In the genomic region with DNA sequence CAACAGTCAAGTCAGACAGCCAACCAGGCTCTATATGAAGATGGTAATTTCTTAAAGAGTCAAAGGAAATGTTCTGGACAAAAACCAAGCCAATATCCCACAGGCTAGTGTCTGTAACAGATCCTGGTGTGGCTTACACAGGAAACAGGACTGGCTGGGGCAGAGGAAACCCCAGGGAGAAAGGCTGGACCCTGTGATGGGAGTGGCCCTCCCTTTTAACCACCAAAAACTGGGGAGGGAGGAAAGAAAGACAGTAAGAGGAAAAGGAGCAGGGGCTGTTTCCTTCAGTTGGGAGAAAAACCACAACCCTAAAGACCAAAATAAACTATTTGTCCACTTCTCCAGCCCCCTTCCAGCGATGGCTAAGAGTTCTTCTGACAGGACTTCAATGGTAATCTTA, we compare ENCODE assay signal across 8 mouse cellular contexts. TPM values are rescaled to one million over a fixed set of nuclear protein-coding genes. Genes with fewer than 3 reads are reported as not detected.
DNase-seq lines count a peak whose midpoint lies in the region; ATAC-seq and TF ChIP-seq lines count a peak whose summit lies in the region.

No protein-coding gene starts in this region.

- H3K27ac ChIP-seq in kidney, postnatal 0 days: 0 out of 2 replicates have a peak overlapping the region, but pooled peaks have one; percentile 82
- peak overlapping the region; percentile 92 for H3K27ac ChIP-seq in embryonic facial prominence, embryonic 12.5 days
- H3K27ac ChIP-seq in hindbrain, embryonic 16.5 days (ENCODE audit: low read depth, low read length): peak overlapping the region; percentile 85

- DNase-seq in kidney, postnatal 0 days (ENCODE audit: low spot score): no peak
- DNase-seq in kidney, postnatal 25 days: no peak
- DNase-seq in urinary bladder, postnatal 36 days (ENCODE audit: low spot score in 2 of 2): no peak
- DNase-seq in spleen, adult 18-20 months: no peak
- DNase-seq in frontal cortex, postnatal 25 days (ENCODE audit: low spot score in 2 of 2): no peak

- no peak overlapping the region for H3ac ChIP-seq in myocyte (ENCODE audit: control insufficient read depth, insufficient read length)

- H3K4me2 ChIP-seq in kidney, postnatal 0 days (ENCODE audit: low read length): no peak overlapping the region
- H3K4me2 ChIP-seq in embryonic facial prominence, embryonic 12.5 days (replicated peaks): peak overlapping the region; percentile 36; the same call in 1 of the 2 replicates
- H3K4me2 ChIP-seq in hindbrain, embryonic 16.5 days (ENCODE audit: low read length): no peak overlapping the region; the same call in 1 of the 2 replicates
- peak overlapping the region; percentile 85 for H3K4me2 ChIP-seq in myocyte (ENCODE audit: low read depth)

- no peak for ATAC-seq in kidney, postnatal 0 days (replicated peaks; ENCODE audit: low FRiP score, low read depth)
- ATAC-seq in embryonic facial prominence, embryonic 12.5 days (ENCODE audit: insufficient number of reproducible peaks, insufficient read depth, low FRiP score, low TSS enrichment): no peak
- ATAC-seq in hindbrain, embryonic 16.5 days: no peak

- WGBS in kidney, postnatal 0 days: 54% methylated on average over 1 of the region's 1 CpGs
- WGBS in embryonic facial prominence, embryonic 12.5 days: 53% methylated on average over 1 of the region's 1 CpGs
- 69% methylated on average over 1 of the region's 1 CpGs for WGBS in hindbrain, embryonic 16.5 days

- TF ChIP-seq POLR2A in myocyte (IDR thresholded peaks at IDR 0.05; ENCODE audit: insufficient read length, low read depth): peak; percentile 17

- H3K27me3 ChIP-seq in kidney, postnatal 0 days (ENCODE audit: insufficient read depth, low read length): no peaks in the 10 kb centered on the region
- H3K27me3 ChIP-seq in embryonic facial prominence, embryonic 12.5 days: no peaks in the 10 kb centered on the region
- no peaks in the 10 kb centered on the region for H3K27me3 ChIP-seq in hindbrain, embryonic 16.5 days (replicated peaks; ENCODE audit: control insufficient read depth, insufficient read depth, low read length)
- H3K27me3 ChIP-seq in myocyte (ENCODE audit: control insufficient read depth, insufficient read depth, insufficient read length): no peaks in the 10 kb centered on the region

- peaks cover 69% of the 10 kb centered on the region for H3K4me1 ChIP-seq in kidney, postnatal 0 days (replicated peaks; ENCODE audit: insufficient read depth, low read length)
- peaks cover 85% of the 10 kb centered on the region for H3K4me1 ChIP-seq in embryonic facial prominence, embryonic 12.5 days
- peaks cover 52% of the 10 kb centered on the region for H3K4me1 ChIP-seq in hindbrain, embryonic 16.5 days (ENCODE audit: control insufficient read depth, insufficient read depth, low read depth, low read length)

- H3K79me2 ChIP-seq in myocyte (ENCODE audit: control insufficient read depth, insufficient read depth): peaks cover 84% of the 10 kb centered on the region

- TF ChIP-seq CTCF in kidney, postnatal 0 days (IDR thresholded peaks at IDR 0.05; ENCODE audit: low read depth): no peak

- H3K36me3 ChIP-seq in kidney, postnatal 0 days (ENCODE audit: insufficient read depth, low read length): no peaks in the 10 kb centered on the region
- no peaks in the 10 kb centered on the region for H3K36me3 ChIP-seq in embryonic facial prominence, embryonic 12.5 days
- H3K36me3 ChIP-seq in hindbrain, embryonic 16.5 days (ENCODE audit: control insufficient read depth, insufficient read depth, low read length): no peaks in the 10 kb centered on the region
- no peaks in the 10 kb centered on the region for H3K36me3 ChIP-seq in myocyte (ENCODE audit: control insufficient read depth, insufficient read depth)

- no peaks in the 10 kb centered on the region for H3K9me3 ChIP-seq in kidney, postnatal 0 days (replicated peaks; ENCODE audit: low read length)
- no peaks in the 10 kb centered on the region for H3K9me3 ChIP-seq in embryonic facial prominence, embryonic 12.5 days
- H3K9me3 ChIP-seq in hindbrain, embryonic 16.5 days (ENCODE audit: control insufficient read depth, low read length): no peaks in the 10 kb centered on the region

- H3K4me3 ChIP-seq in kidney, postnatal 0 days (replicated peaks; ENCODE audit: low read depth, low read length): no peak overlapping the region
- no peak overlapping the region for H3K4me3 ChIP-seq in embryonic facial prominence, embryonic 12.5 days
- no peak overlapping the region for H3K4me3 ChIP-seq in hindbrain, embryonic 16.5 days (ENCODE audit: low read length)
- no peak overlapping the region for H3K4me3 ChIP-seq in myocyte

- no peak overlapping the region for H3K9ac ChIP-seq in kidney, postnatal 0 days (ENCODE audit: low read depth, low read length)
- no peak overlapping the region for H3K9ac ChIP-seq in embryonic facial prominence, embryonic 12.5 days
- H3K9ac ChIP-seq in hindbrain, embryonic 16.5 days (ENCODE audit: low read depth, low read length): no peak overlapping the region

TF ChIP-seq in myocyte, 11 proteins besides CTCF, POLR2A, EP300 and RAD21:
- TF ChIP-seq MAX (IDR thresholded peaks at IDR 0.05; ENCODE audit: low read depth) (no peak), TCF3 (IDR thresholded peaks at IDR 0.05; ENCODE audit: insufficient read length, low read depth) (no peak), MYOG (IDR thresholded peaks at IDR 0.05; ENCODE audit: control insufficient read depth in 1 of 3, insufficient read depth in 1 of 3, insufficient read length in 2 of 3, low read depth in 2 of 3) (peak in 1 of 3 experiments; percentile 30), CEBPB (IDR thresholded peaks at IDR 0.05; ENCODE audit: insufficient read depth, poor library complexity, severe bottlenecking) (no peak), REST (IDR thresholded peaks at IDR 0.05; ENCODE audit: insufficient read depth, insufficient read length) (no peak)
TF ChIP-seq in myocyte: peak in this region for 1.

RNA-seq across cellular contexts. Expression of gene Tspan14, which starts 11.5 kb away (rescaled TPM):
- 93.4 and 102 TPM in 2 replicates for polyA plus RNA-seq in kidney, postnatal 0 days (2015; fragmentation: Nextera tagmentation; extraction: Ambion mirVana)
- 87.6 and 89.7 TPM in 2 replicates for polyA plus RNA-seq in embryonic facial prominence, embryonic 12.5 days (2016; fragmentation: Nextera tagmentation; extraction: Ambion mirVana)
- 52.5 and 60.6 TPM in 2 replicates for polyA plus RNA-seq in hindbrain, embryonic 16.5 days (2015; fragmentation: Nextera tagmentation; extraction: Ambion mirVana)
- 90.6 TPM for polyA plus RNA-seq in myocyte (2012; fragmentation: generic; extraction: Trizol)

RNA-seq across cellular contexts. Expression of gene Fam213a, which starts 58.4 kb away (rescaled TPM):
- polyA plus RNA-seq in kidney, postnatal 0 days (2015; fragmentation: Nextera tagmentation; extraction: Ambion mirVana): 80.5 and 94.7 TPM in 2 replicates
- polyA plus RNA-seq in embryonic facial prominence, embryonic 12.5 days (2016; fragmentation: Nextera tagmentation; extraction: Ambion mirVana): 57.1 and 57.7 TPM in 2 replicates
- 110 and 123 TPM in 2 replicates for polyA plus RNA-seq in hindbrain, embryonic 16.5 days (2015; fragmentation: Nextera tagmentation; extraction: Ambion mirVana)
- 1.8 TPM for polyA plus RNA-seq in myocyte (2012; fragmentation: generic; extraction: Trizol)

Comparison
In these comparisons a context has a peak if more than half of its experiments do, and no peak if none do; other contexts are left out.
1. H3K4me2 ChIP-seq: peak in embryonic facial prominence, embryonic 12.5 days (single experiment) and myocyte (single experiment); none in kidney, postnatal 0 days (single experiment) and hindbrain, embryonic 16.5 days (single experiment).
2. RNA of gene Fam213a, which starts 58.4 kb away (polyA plus RNA-seq): 110 to 123 TPM in hindbrain, embryonic 16.5 days, 80.5 to 94.7 TPM in kidney, postnatal 0 days and 57.1 to 57.7 TPM in embryonic facial prominence, embryonic 12.5 days; 1.8 TPM in myocyte (single experiment); every median in the first group is over 10 times any median in the second.
3. Peak in every context shown above with its lines, with median percentiles within 50 percentile points of each other: H3K27ac ChIP-seq.